Mouse (Mus musculus): ENCODE results near the gene Papolg. TPM values are rescaled to one million over a fixed set of nuclear protein-coding genes. Genes with fewer than 3 reads are reported as not detected.

Papolg gene
- polyA plus RNA-seq, 1 experiment from 2014 or later = 27.7 TPM

GRCm38 (mm10) chr11:23846016-23846815, 48.8 kb downstream of the Papolg start:
- H3K4me2 ChIP-seq (replicated peaks) = no peak overlapping the region
- ATAC-seq (ENCODE audit: low FRiP score) = no peak
- H3K4me3 ChIP-seq = no peak overlapping the region
- no peaks in the 10 kb centered on the region for H3K36me3 ChIP-seq
- no peaks in the 10 kb centered on the region for H3K9me3 ChIP-seq (replicated peaks)
- H3K4me1 ChIP-seq = 0 out of 2 replicates have a peak, but pooled peaks cover 4% of the 10 kb centered on the region
- H3K9ac ChIP-seq = no peak overlapping the region
- 67% methylated on average over 22 of the region's 22 CpGs for WGBS
- no peak overlapping the region for H3K27ac ChIP-seq
- no peaks in the 10 kb centered on the region for H3K27me3 ChIP-seq

- Histone ChIP-seq H3K4me2 (replicated peaks) (no peak overlapping the region), H3K27ac (no peak overlapping the region), H3K27me3 (no peaks in the 10 kb centered on the region), H3K36me3 (no peaks in the 10 kb centered on the region), H3K4me1 (no peaks in the 10 kb centered on the region), H3K9me3 (replicated peaks) (no peaks in the 10 kb centered on the region), H3K9ac (no peak overlapping the region), H3K4me3 (no peak overlapping the region)
- 78% methylated on average over 3 of the region's 3 CpGs for WGBS
- ATAC-seq (ENCODE audit: low FRiP score) = no peak
Observed at GRCm38 (mm10) chr11:23823244-23823643, 71.8 kb downstream of the Papolg start.

- H3K4me1 ChIP-seq = no peaks in the 10 kb centered on the region
- H3K9ac ChIP-seq = no peak overlapping the region
- H3K27ac ChIP-seq = no peak overlapping the region
- peaks cover 8% of the 10 kb centered on the region; the same call in 1 of the 2 replicates for H3K9me3 ChIP-seq (replicated peaks)
- no peaks in the 10 kb centered on the region for H3K36me3 ChIP-seq
- H3K4me2 ChIP-seq (replicated peaks) = no peak overlapping the region
- H3K27me3 ChIP-seq = no peaks in the 10 kb centered on the region
- ATAC-seq (ENCODE audit: low FRiP score) = no peak
- H3K4me3 ChIP-seq = no peak overlapping the region
- 86% methylated on average over 2 of the region's 2 CpGs for WGBS
Observed at GRCm38 (mm10) chr11:23821652-23822051, 73.4 kb downstream of the Papolg start.

GRCm38 (mm10) chr11:23820977-23821376, 74.1 kb downstream of the Papolg start:
- H3K4me1 ChIP-seq = no peaks in the 10 kb centered on the region
- H3K4me3 ChIP-seq = no peak overlapping the region
- no peak overlapping the region for H3K27ac ChIP-seq
- no peaks in the 10 kb centered on the region for H3K27me3 ChIP-seq
- H3K36me3 ChIP-seq = no peaks in the 10 kb centered on the region
- WGBS = 83% methylated on average over 2 of the region's 2 CpGs
- H3K4me2 ChIP-seq (replicated peaks) = no peak overlapping the region
- peaks cover 8% of the 10 kb centered on the region; the same call in 1 of the 2 replicates for H3K9me3 ChIP-seq (replicated peaks)
- H3K9ac ChIP-seq = no peak overlapping the region
- ATAC-seq (ENCODE audit: low FRiP score) = no peak

GRCm38 (mm10) chr11:23818745-23819144, 76.3 kb downstream of the Papolg start:
- no peaks in the 10 kb centered on the region for H3K36me3 ChIP-seq
- H3K4me1 ChIP-seq = no peaks in the 10 kb centered on the region
- H3K27ac ChIP-seq = no peak overlapping the region
- 96% methylated on average over 1 of the region's 1 CpGs for WGBS
- no peak for ATAC-seq (ENCODE audit: low FRiP score)
- no peak overlapping the region for H3K4me3 ChIP-seq
- peaks cover 8% of the 10 kb centered on the region; the same call in 1 of the 2 replicates for H3K9me3 ChIP-seq (replicated peaks)
- no peaks in the 10 kb centered on the region for H3K27me3 ChIP-seq
- no peak overlapping the region for H3K4me2 ChIP-seq (replicated peaks)
- no peak overlapping the region for H3K9ac ChIP-seq

Other genes starting within 250 kb of the Papolg start
- gene Pus10, start 229.6 kb downstream of the Papolg start, polyA plus RNA-seq (2016; fragmentation: Nextera tagmentation; extraction: Ambion mirVana) = 20.9 and 22.2 TPM in 2 replicates
- 48.2 and 51.0 TPM in 2 replicates for gene Pex13, start 229.3 kb downstream of the Papolg start, polyA plus RNA-seq (2016; fragmentation: Nextera tagmentation; extraction: Ambion mirVana)
- gene Rel, start 124.3 kb downstream of the Papolg start, polyA plus RNA-seq (2016; fragmentation: Nextera tagmentation; extraction: Ambion mirVana) = 0.80 and 0.93 TPM in 2 replicates
- not detected in 2 replicates for gene A830031A19Rik, start 179.8 kb upstream of the Papolg start, polyA plus RNA-seq (2016; fragmentation: Nextera tagmentation; extraction: Ambion mirVana)
- 89.1 and 94.8 TPM in 2 replicates for gene Bcl11a, start 182.8 kb upstream of the Papolg start, polyA plus RNA-seq (2016; fragmentation: Nextera tagmentation; extraction: Ambion mirVana)

Data from hindbrain, embryonic 12.5 days (tissue).